Mouse (Mus musculus): ENCODE results near the gene Timp3. TPM values are rescaled to one million over a fixed set of nuclear protein-coding genes. Genes with fewer than 3 reads are reported as not detected.
A peak's percentile ranks its signal among the peaks of the same experiment; 100 is the strongest.

The Timp3 gene
- polyA plus RNA-seq, 1 experiment from 2014 or later, result 91.7 TPM

DNA sequence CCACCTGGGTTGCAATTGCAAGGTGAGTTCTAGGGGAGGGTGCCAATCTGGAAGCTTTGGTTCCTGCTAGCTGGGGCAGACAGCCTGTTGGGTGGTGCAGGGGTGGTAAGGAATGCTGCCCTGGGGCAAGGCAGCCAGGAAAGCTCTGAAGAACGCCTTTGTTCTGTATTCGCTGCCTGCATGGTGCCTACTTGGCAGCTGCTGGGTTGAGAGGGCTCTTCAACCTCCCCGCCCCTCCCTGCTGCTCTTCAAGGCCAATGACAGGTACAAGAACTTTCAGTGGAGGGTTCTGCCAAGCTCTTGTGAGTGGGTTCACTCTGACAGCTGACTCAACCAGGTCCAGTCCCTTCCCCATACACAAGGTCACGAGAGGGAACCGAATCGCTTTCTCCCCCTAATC, 44.5 kb downstream of the Timp3 start:
- 76% methylated on average over 6 of the region's 6 CpGs for WGBS
- no peaks in the 10 kb centered on the region for H3K27me3 ChIP-seq (ENCODE audit: control insufficient read depth, insufficient read depth, low read length)
- peaks cover 56% of the 10 kb centered on the region for H3K4me1 ChIP-seq (ENCODE audit: control insufficient read depth, insufficient read depth, low read length)
- no peaks in the 10 kb centered on the region for H3K9me3 ChIP-seq (replicated peaks; ENCODE audit: control insufficient read depth, low read length)
- ATAC-seq (replicated peaks; ENCODE audit: extremely low read depth, insufficient read depth, low FRiP score), result no peak
- peaks cover 17% of the 10 kb centered on the region for H3K36me3 ChIP-seq (ENCODE audit: control insufficient read depth, insufficient read depth)
- no peak overlapping the region for H3K27ac ChIP-seq (ENCODE audit: low read length)
- no peak overlapping the region for H3K4me2 ChIP-seq (ENCODE audit: low read depth, low read length)
- no peak overlapping the region for H3K9ac ChIP-seq (ENCODE audit: low read length)
- H3K4me3 ChIP-seq (ENCODE audit: low read length), result no peak overlapping the region

DNA sequence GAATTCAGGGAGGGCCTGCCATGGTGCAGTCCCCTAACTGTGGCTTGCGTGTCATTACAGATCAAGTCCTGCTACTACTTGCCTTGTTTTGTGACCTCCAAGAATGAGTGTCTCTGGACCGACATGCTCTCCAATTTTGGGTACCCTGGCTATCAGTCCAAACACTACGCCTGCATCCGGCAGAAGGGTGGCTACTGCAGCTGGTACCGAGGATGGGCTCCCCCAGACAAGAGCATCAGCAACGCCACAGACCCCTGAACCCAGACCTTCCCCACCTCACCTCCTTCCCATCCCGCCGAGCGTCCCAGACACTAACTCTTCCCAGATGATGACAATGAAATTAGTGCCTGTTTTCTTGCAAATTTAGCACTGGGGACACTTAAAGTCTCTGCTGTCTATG, 45.5 kb downstream of the Timp3 start:
- WGBS, result 95% methylated on average over 9 of the region's 9 CpGs
- peaks cover 17% of the 10 kb centered on the region for H3K36me3 ChIP-seq (ENCODE audit: control insufficient read depth, insufficient read depth)

DNA sequence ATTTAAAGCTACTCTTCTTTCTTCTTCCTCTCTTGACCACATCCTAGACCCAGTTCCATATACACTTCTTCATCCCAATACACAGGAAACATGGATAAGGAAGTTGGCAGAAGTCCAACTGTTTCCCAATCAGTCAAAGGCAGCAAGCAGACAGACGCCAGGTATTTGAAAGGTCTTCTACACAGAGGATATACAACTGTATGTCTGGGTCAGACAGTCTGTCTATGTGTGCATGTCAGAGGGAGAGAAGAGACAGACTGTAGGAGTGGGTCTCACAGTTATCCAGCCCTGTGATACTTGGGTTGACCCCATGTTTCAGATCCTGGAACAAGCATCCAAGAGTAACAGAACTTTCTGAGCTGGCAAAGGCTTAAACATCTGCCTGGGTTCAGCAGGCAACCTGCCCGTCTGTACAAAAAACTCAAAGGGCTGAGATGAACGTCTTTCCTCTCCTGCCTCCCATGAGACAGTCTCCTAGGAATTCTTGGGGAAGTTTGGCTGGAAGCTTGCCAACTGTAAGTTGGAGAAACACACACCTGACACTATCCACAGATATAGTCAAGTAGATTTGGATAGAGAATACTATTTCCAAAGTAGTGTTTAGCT, 46.2 kb downstream of the Timp3 start:
- WGBS, result 24% methylated on average over 3 of the region's 3 CpGs
- Histone ChIP-seq H3K36me3 (ENCODE audit: control insufficient read depth, insufficient read depth) (peaks cover 17% of the 10 kb centered on the region), H3K4me3 (ENCODE audit: low read length) (no peak overlapping the region), H3K9me3 (replicated peaks; ENCODE audit: control insufficient read depth, low read length) (no peaks in the 10 kb centered on the region), H3K27me3 (ENCODE audit: control insufficient read depth, insufficient read depth, low read length) (no peaks in the 10 kb centered on the region), H3K4me2 (ENCODE audit: low read depth, low read length) (no peak overlapping the region), H3K9ac (ENCODE audit: low read length) (no peak overlapping the region), H3K27ac (ENCODE audit: low read length) (no peak overlapping the region), H3K4me1 (ENCODE audit: control insufficient read depth, insufficient read depth, low read length) (peaks cover 39% of the 10 kb centered on the region)
- no peak for ATAC-seq (replicated peaks; ENCODE audit: extremely low read depth, insufficient read depth, low FRiP score)

More for the DNA sequence above, 45.5 kb downstream of the Timp3 start:
- Histone ChIP-seq H3K9ac (ENCODE audit: low read length) (no peak overlapping the region), H3K4me3 (ENCODE audit: low read length) (no peak overlapping the region), H3K27ac (ENCODE audit: low read length) (no peak overlapping the region), H3K27me3 (ENCODE audit: control insufficient read depth, insufficient read depth, low read length) (no peaks in the 10 kb centered on the region), H3K9me3 (replicated peaks; ENCODE audit: control insufficient read depth, low read length) (no peaks in the 10 kb centered on the region), H3K4me2 (ENCODE audit: low read depth, low read length) (no peak overlapping the region), H3K4me1 (ENCODE audit: control insufficient read depth, insufficient read depth, low read length) (peaks cover 46% of the 10 kb centered on the region)
- ATAC-seq (replicated peaks; ENCODE audit: extremely low read depth, insufficient read depth, low FRiP score), result no peak

GRCm38 (mm10) chr10:86351287-86351686, 51.1 kb downstream of the Timp3 start:
- Histone ChIP-seq H3K4me1 (ENCODE audit: control insufficient read depth, insufficient read depth, low read length) (peaks cover under 1% of the 10 kb centered on the region), H3K9me3 (replicated peaks; ENCODE audit: control insufficient read depth, low read length) (no peaks in the 10 kb centered on the region), H3K27ac (ENCODE audit: low read length) (no peak overlapping the region), H3K9ac (ENCODE audit: low read length) (no peak overlapping the region), H3K4me2 (ENCODE audit: low read depth, low read length) (no peak overlapping the region), H3K4me3 (ENCODE audit: low read length) (no peak overlapping the region), H3K36me3 (ENCODE audit: control insufficient read depth, insufficient read depth) (peaks cover 8% of the 10 kb centered on the region), H3K27me3 (ENCODE audit: control insufficient read depth, insufficient read depth, low read length) (no peaks in the 10 kb centered on the region)
- no peak for ATAC-seq (replicated peaks; ENCODE audit: extremely low read depth, insufficient read depth, low FRiP score)
- WGBS, result 68% methylated on average over 2 of the region's 2 CpGs

GRCm38 (mm10) chr10:86352521-86352920, 52.3 kb downstream of the Timp3 start:
- no peak for ATAC-seq (replicated peaks; ENCODE audit: extremely low read depth, insufficient read depth, low FRiP score)
- Histone ChIP-seq H3K27me3 (ENCODE audit: control insufficient read depth, insufficient read depth, low read length) (no peaks in the 10 kb centered on the region), H3K9me3 (replicated peaks; ENCODE audit: control insufficient read depth, low read length) (no peaks in the 10 kb centered on the region), H3K4me2 (ENCODE audit: low read depth, low read length) (no peak overlapping the region), H3K4me3 (ENCODE audit: low read length) (no peak overlapping the region), H3K36me3 (ENCODE audit: control insufficient read depth, insufficient read depth) (peaks cover 5% of the 10 kb centered on the region), H3K27ac (ENCODE audit: low read length) (no peak overlapping the region), H3K4me1 (ENCODE audit: control insufficient read depth, insufficient read depth, low read length) (no peaks in the 10 kb centered on the region), H3K9ac (ENCODE audit: low read length) (no peak overlapping the region)
- WGBS, result 83% methylated on average over 3 of the region's 3 CpGs

DNA sequence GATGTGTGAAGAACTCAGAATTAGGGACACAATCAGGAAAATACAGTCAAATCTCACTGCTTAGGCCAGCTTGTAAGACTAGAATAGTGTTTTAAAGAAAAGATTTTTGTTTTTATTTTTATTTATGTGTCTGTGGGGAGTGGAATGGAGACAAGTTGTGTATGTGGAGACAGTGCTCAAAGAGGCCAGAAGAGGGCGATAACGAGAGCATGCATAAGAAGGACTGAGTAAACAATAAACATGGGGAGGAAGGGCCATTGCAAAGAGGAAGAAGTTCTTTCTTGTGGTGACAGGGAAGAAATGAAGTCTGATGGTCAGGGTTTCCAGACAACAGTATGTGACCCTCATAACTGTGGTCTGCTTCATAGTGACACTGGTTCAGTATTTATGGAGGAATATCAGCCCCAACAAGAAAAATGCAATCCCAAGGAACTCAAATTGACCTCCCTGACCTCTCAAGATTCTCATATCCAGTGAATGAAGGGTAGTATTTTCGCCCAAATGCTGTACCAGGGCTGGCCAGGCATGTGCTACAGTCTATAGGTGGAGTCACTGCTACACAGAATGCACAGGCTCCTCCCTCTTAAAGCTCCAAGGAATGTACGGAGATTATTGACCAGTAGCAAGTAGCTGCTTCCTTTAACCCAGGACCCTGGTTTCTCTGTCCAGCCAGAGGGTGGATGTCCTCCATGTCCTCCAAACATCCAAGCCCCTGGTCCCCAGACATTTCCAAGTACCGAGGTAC, 56.8 kb downstream of the Timp3 start:
- H3K27me3 ChIP-seq (ENCODE audit: control insufficient read depth, insufficient read depth, low read length), result no peaks in the 10 kb centered on the region
- ATAC-seq (replicated peaks; ENCODE audit: extremely low read depth, insufficient read depth, low FRiP score), result no peak
- no peaks in the 10 kb centered on the region for H3K9me3 ChIP-seq (replicated peaks; ENCODE audit: control insufficient read depth, low read length)
- H3K9ac ChIP-seq (ENCODE audit: low read length), result no peak overlapping the region
- H3K4me3 ChIP-seq (ENCODE audit: low read length), result no peak overlapping the region
- H3K36me3 ChIP-seq (ENCODE audit: control insufficient read depth, insufficient read depth), result no peaks in the 10 kb centered on the region
- WGBS, result 49% methylated on average over 5 of the region's 5 CpGs
- peaks cover 5% of the 10 kb centered on the region; the same call in 1 of the 2 replicates for H3K4me1 ChIP-seq (ENCODE audit: control insufficient read depth, insufficient read depth, low read length)
- H3K27ac ChIP-seq (ENCODE audit: low read length), result no peak overlapping the region
- no peak overlapping the region for H3K4me2 ChIP-seq (ENCODE audit: low read depth, low read length)

DNA sequence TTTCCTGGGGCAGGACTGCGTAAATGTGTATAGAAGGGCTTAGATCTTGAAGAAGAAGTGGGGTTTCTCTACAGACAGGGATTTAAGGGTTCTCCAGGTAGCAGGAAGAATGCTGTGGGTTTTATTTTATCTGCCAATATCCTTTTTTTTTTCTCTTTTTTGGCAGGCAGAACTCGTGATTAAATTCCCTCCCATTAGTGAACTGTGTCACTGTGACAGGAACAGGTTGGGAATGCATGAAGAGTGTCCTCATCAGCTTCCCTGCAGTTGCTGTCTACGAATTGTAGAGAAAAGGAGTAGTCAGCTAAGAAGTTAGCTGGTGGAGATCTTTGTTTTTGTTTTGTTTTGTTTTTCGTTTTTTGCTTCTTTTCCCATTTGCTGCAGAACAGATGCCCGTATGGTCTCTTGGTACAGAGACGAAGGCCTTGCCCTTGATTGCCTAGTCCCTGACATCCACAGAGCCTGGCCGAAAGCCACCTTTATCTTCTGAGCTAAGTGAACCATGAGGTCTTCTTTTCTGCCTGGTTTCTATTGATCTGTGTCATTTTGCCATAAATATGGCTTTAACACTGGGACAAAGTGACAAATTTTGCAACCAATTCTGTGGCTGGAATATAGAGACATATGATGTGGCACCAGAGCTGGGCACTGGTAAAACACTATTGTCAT, 58.3 kb downstream of the Timp3 start:
- Histone ChIP-seq H3K4me3 (ENCODE audit: low read length) (no peak overlapping the region), H3K9me3 (replicated peaks; ENCODE audit: control insufficient read depth, low read length) (no peaks in the 10 kb centered on the region), H3K9ac (ENCODE audit: low read length) (no peak overlapping the region), H3K4me1 (ENCODE audit: control insufficient read depth, insufficient read depth, low read length) (peaks cover 5% of the 10 kb centered on the region; the same call in 1 of the 2 replicates), H3K36me3 (ENCODE audit: control insufficient read depth, insufficient read depth) (no peaks in the 10 kb centered on the region), H3K27ac (ENCODE audit: low read length) (no peak overlapping the region), H3K27me3 (ENCODE audit: control insufficient read depth, insufficient read depth, low read length) (no peaks in the 10 kb centered on the region), H3K4me2 (ENCODE audit: low read depth, low read length) (no peak overlapping the region)
- no peak for ATAC-seq (replicated peaks; ENCODE audit: extremely low read depth, insufficient read depth, low FRiP score)
- WGBS, result 78% methylated on average over 7 of the region's 7 CpGs

DNA sequence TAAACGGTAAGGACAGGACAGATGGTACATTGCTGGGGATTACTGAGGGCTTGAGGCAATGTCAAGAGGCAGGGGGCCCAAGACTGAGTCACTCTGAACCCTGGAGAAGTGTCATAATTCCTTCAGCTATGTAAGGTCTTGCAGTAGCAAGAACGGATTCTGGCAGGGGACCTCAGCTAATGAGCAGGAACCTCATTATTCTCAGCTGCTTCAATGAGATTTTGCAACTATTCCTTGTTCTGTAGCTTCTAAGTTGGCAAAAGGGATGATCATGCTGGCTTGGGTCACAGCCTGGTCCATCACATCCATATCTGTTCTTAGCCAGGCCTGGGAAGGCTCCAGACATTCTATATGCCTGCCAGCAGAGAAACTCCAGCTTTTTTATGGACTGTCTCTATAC, 59.0 kb downstream of the Timp3 start:
- Histone ChIP-seq H3K9me3 (replicated peaks; ENCODE audit: control insufficient read depth, low read length) (no peaks in the 10 kb centered on the region), H3K27me3 (ENCODE audit: control insufficient read depth, insufficient read depth, low read length) (no peaks in the 10 kb centered on the region), H3K4me1 (ENCODE audit: control insufficient read depth, insufficient read depth, low read length) (peaks cover 9% of the 10 kb centered on the region; the same call in 1 of the 2 replicates), H3K4me2 (ENCODE audit: low read depth, low read length) (no peak overlapping the region), H3K27ac (ENCODE audit: low read length) (0 out of 2 replicates have a peak overlapping the region, but pooled peaks have one; percentile 22), H3K4me3 (ENCODE audit: low read length) (no peak overlapping the region), H3K36me3 (ENCODE audit: control insufficient read depth, insufficient read depth) (no peaks in the 10 kb centered on the region), H3K9ac (ENCODE audit: low read length) (no peak overlapping the region)
- ATAC-seq (replicated peaks; ENCODE audit: extremely low read depth, insufficient read depth, low FRiP score), result no peak
- WGBS, result 67% methylated on average over 2 of the region's 2 CpGs

DNA sequence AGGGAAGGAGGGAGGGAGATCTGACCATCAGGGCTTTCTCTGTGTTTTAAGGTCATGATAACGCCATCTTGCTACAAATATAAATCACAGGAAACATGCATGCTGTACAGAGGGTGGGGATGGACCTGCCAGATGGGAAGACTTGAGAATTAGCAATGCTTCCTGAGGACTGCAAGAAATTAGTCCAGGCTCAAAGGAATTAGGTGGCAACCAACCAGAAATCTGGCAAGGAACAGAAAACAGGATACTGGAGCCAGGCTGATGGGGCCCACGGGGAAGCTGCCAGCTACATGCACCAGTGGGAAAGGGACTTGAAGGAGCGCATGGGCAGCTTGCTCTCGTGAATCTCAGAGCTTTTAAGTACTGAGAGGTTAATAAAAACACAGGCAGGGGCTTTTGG, 59.5 kb downstream of the Timp3 start:
- Histone ChIP-seq H3K36me3 (ENCODE audit: control insufficient read depth, insufficient read depth) (no peaks in the 10 kb centered on the region), H3K4me1 (ENCODE audit: control insufficient read depth, insufficient read depth, low read length) (peaks cover 11% of the 10 kb centered on the region; the same call in 1 of the 2 replicates), H3K9me3 (replicated peaks; ENCODE audit: control insufficient read depth, low read length) (no peaks in the 10 kb centered on the region), H3K27ac (ENCODE audit: low read length) (0 out of 2 replicates have a peak overlapping the region, but pooled peaks have one; percentile 22), H3K4me2 (ENCODE audit: low read depth, low read length) (no peak overlapping the region), H3K4me3 (ENCODE audit: low read length) (no peak overlapping the region), H3K9ac (ENCODE audit: low read length) (no peak overlapping the region), H3K27me3 (ENCODE audit: control insufficient read depth, insufficient read depth, low read length) (no peaks in the 10 kb centered on the region)
- ATAC-seq (replicated peaks; ENCODE audit: extremely low read depth, insufficient read depth, low FRiP score), result no peak; the same call in 1 of the 2 replicates
- 55% methylated on average over 4 of the region's 4 CpGs for WGBS
